Mouse (Mus musculus) heart, postnatal 0 days (tissue): Measurements from ENCODE around the gene Usp2. TPM values are rescaled to one million over a fixed set of nuclear protein-coding genes. Genes with fewer than 3 reads are reported as not detected.
A peak's percentile ranks its signal among the peaks of the same experiment; 100 is the strongest.

ENCODE experiments used
- ATAC-seq: fragments of 200-750 bp; cut with Nextera tagmentation; 2 replicates; pipeline ENCODE4 v1.8.0; 2017; ENCODE audit warnings: low read depth, moderate number of reproducible peaks, moderate library complexity; ENCODE audit not compliant: insufficient read depth
- DNase-seq: peaks from one replicate; pipeline ENCODE4 v3.0.0-alpha.2; 2016; ENCODE audit warnings: low spot score
- H3K27ac ChIP-seq: fragments of 300-500 bp; sonication (generic); 2 replicates; pipeline ENCODE4 v1.5.1; 2014; ENCODE audit warnings: low read depth, mild to moderate bottlenecking
- H3K27me3 ChIP-seq: fragments of 300-500 bp; sonication (generic); 2 replicates; pipeline ENCODE4 v1.6.1; 2014; ENCODE audit warnings: low read length, mixed read lengths; ENCODE audit not compliant: control insufficient read depth, insufficient read depth
- H3K36me3 ChIP-seq: fragments of 300-500 bp; sonication (generic); replicated peaks from 2 replicates; pipeline ENCODE4 v1.6.1; 2014; ENCODE audit warnings: low read length, mixed read lengths; ENCODE audit not compliant: control insufficient read depth, insufficient read depth
- H3K4me1 ChIP-seq: fragments of 300-500 bp; sonication (generic); 2 replicates; pipeline ENCODE4 v1.6.1; 2014; ENCODE audit warnings: antibody characterized with exemption; ENCODE audit not compliant: control insufficient read depth, insufficient read depth
- H3K4me2 ChIP-seq: fragments of 300-500 bp; sonication (generic); 2 replicates; pipeline ENCODE4 v1.6.1; 2014; ENCODE audit warnings: low read depth, mild to moderate bottlenecking, low read length, moderate library complexity
- H3K4me3 ChIP-seq: fragments of 300-500 bp; sonication (generic); 2 replicates; pipeline ENCODE4 v1.5.1; 2014; ENCODE audit warnings: low read depth, low read length
- H3K9ac ChIP-seq: fragments of 300-500 bp; sonication (generic); replicated peaks from 2 replicates; pipeline ENCODE4 v1.6.1; 2014; ENCODE audit warnings: low read depth, low read length, mixed read lengths
- H3K9me3 ChIP-seq: fragments of 300-500 bp; sonication (generic); replicated peaks from 2 replicates; pipeline ENCODE4 v1.6.1; 2016; ENCODE audit warnings: low read length; ENCODE audit not compliant: control insufficient read depth
- CTCF ChIP-seq: IDR thresholded peaks from 2 replicates; pipeline ENCODE4 v1.5.1; 2016; ENCODE audit warnings: antibody characterized with exemption, control low read depth, low read depth
- EP300 ChIP-seq: IDR thresholded peaks from 2 replicates; pipeline ENCODE4 v1.6.1; 2016; ENCODE audit warnings: antibody characterized with exemption, low read depth
- WGBS: fragments of 180-500 bp; shearing (Covaris S2); extraction: QIAGEN DNeasy Blood & Tissue Kit; methylation state at CpG from one replicate; pipeline ENCODE4 v1.1.7; 2014; 5-methylcytosine and 5-hydroxymethylcytosine counted together
- polyA plus RNA-seq: library from polyadenylated mRNA; unstranded; fragments of >200 nt; fragmentation: Nextera tagmentation; extraction: Ambion mirVana; gene quantifications from 2 replicates; pipeline ENCODE4 v1.2.1, GENCODE M21; 2015
- total RNA-seq: library from RNA; depleted of rRNA; stranded (reverse); fragments of >200 nt; gene quantifications from 2 replicates; pipeline ENCODE4 v1.2.3, GENCODE M21; 2014; ENCODE audit warnings: low replicate concordance

Gene Usp2
- total and polyA plus RNA-seq, 2 experiments from 2014 or later = 48.6 to 121 TPM

GRCm38 (mm10) chr9:44130034-44130433 lies 63.2 kb downstream of the Usp2 start:
- Histone ChIP-seq H3K27ac (peak overlapping the region; percentile 97), H3K4me3 (peak overlapping the region; percentile 50), H3K36me3 (no peaks in the 10 kb centered on the region), H3K4me2 (peak overlapping the region; percentile 86), H3K9me3 (no peaks in the 10 kb centered on the region), H3K27me3 (no peaks in the 10 kb centered on the region), H3K4me1 (peaks cover 29% of the 10 kb centered on the region), H3K9ac (peak overlapping the region; percentile 58)
- under 1% methylated on average over 27 of the region's 27 CpGs for WGBS
- DNase-seq (peak; percentile 90), ATAC-seq (peak; percentile 62)
- TF ChIP-seq CTCF = no peak
- TF ChIP-seq EP300 = peak; percentile 67

- no peaks in the 10 kb centered on the region for H3K9me3 ChIP-seq
- peak overlapping the region; percentile 58 for H3K9ac ChIP-seq
- no peaks in the 10 kb centered on the region for H3K27me3 ChIP-seq
- H3K4me3 ChIP-seq = peak overlapping the region; percentile 50
- ATAC-seq (peak; percentile 19), DNase-seq (peak; percentile 44)
- TF ChIP-seq EP300 (no peak), CTCF (no peak)
- 28% methylated on average over 19 of the region's 19 CpGs for WGBS
- peak overlapping the region; percentile 86 for H3K4me2 ChIP-seq
- no peaks in the 10 kb centered on the region for H3K36me3 ChIP-seq
- H3K4me1 ChIP-seq = peaks cover 31% of the 10 kb centered on the region
- H3K27ac ChIP-seq = peak overlapping the region; percentile 97
Measured at GRCm38 (mm10) chr9:44130581-44131275, 63.9 kb downstream of the Usp2 start.

DNA sequence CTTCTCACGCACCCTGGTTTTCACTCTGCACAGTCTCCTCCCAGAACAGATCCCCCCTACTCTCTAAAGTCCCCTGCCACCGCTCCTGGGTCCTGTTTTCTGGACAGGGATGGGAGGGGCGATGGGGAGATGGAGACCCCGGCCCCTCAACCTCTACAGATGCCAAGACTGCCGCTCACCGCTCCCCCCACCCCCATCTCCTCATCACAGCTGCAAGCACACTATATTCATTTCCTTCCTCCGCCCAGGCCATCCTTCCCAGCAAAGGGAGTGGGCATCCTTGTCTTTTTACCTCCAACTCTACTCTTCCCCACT lies 64.4 kb downstream of the Usp2 start:
- no peaks in the 10 kb centered on the region for H3K9me3 ChIP-seq
- H3K9ac ChIP-seq = no peak overlapping the region
- no peaks in the 10 kb centered on the region for H3K27me3 ChIP-seq
- peak overlapping the region; percentile 86 for H3K4me2 ChIP-seq
- no peaks in the 10 kb centered on the region for H3K36me3 ChIP-seq
- no peak overlapping the region for H3K4me3 ChIP-seq
- H3K4me1 ChIP-seq = peaks cover 36% of the 10 kb centered on the region
- TF ChIP-seq CTCF (no peak), EP300 (no peak)
- no peak for ATAC-seq
- WGBS = 52% methylated on average over 7 of the region's 7 CpGs
- DNase-seq = no peak
- peak overlapping the region; percentile 97 for H3K27ac ChIP-seq

DNA sequence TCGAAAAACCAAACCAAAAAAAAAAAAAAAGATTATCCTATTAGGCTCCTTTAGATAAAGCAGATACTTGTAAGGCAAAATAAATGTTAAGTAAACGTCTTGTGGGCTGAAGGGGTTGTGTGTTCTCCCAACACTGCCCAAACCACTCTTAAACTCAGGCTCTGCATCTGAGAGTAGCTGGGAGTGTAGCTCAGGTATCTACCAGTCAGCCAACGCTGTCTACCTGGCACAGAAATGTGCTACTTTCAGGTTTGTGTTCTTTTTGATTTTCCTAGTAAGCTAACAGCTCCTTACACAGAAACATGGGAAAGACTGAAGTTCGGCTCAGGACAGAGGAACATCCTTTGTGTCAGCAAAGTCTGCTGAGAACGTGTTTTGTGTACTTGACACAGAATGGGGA lies 65.4 kb downstream of the Usp2 start:
- no peaks in the 10 kb centered on the region for H3K9me3 ChIP-seq
- TF ChIP-seq EP300 (no peak), CTCF (no peak)
- WGBS = 67% methylated on average over 5 of the region's 5 CpGs
- DNase-seq (no peak), ATAC-seq (no peak)
- peaks cover 8% of the 10 kb centered on the region for H3K36me3 ChIP-seq
- no peak overlapping the region for H3K4me2 ChIP-seq
- peaks cover 42% of the 10 kb centered on the region for H3K4me1 ChIP-seq
- no peak overlapping the region for H3K4me3 ChIP-seq
- no peaks in the 10 kb centered on the region for H3K27me3 ChIP-seq
- no peak overlapping the region for H3K9ac ChIP-seq
- peak overlapping the region; percentile 97 for H3K27ac ChIP-seq

- H3K9ac ChIP-seq = peak overlapping the region; percentile 87
- peak overlapping the region; percentile 97 for H3K27ac ChIP-seq
- ATAC-seq (no peak), DNase-seq (no peak)
- H3K36me3 ChIP-seq = peaks cover 17% of the 10 kb centered on the region
- H3K27me3 ChIP-seq = no peaks in the 10 kb centered on the region
- no peaks in the 10 kb centered on the region for H3K9me3 ChIP-seq
- peak overlapping the region; percentile 76 for H3K4me3 ChIP-seq
- WGBS = 10% methylated on average over 2 of the region's 2 CpGs
- peaks cover 39% of the 10 kb centered on the region for H3K4me1 ChIP-seq
- peak overlapping the region; percentile 91 for H3K4me2 ChIP-seq
- no peak for TF ChIP-seq CTCF
- no peak for TF ChIP-seq EP300
Measured at GRCm38 (mm10) chr9:44133287-44133686, 66.5 kb downstream of the Usp2 start.
